Mouse (Mus musculus) kidney, postnatal 14 days (tissue): ENCODE data around the gene Ifit2.
"Not testable (repeated sequence)": the region's sequence is repeated elsewhere in the genome, so short reads cannot be mapped to it uniquely, and the experiment has no call there.

ENCODE experiments used
- DNase-seq: peaks from one replicate; pipeline ENCODE4 v3.0.0; 2022; ENCODE audit warnings: mixed read lengths

Gene Ifit2

DNA sequence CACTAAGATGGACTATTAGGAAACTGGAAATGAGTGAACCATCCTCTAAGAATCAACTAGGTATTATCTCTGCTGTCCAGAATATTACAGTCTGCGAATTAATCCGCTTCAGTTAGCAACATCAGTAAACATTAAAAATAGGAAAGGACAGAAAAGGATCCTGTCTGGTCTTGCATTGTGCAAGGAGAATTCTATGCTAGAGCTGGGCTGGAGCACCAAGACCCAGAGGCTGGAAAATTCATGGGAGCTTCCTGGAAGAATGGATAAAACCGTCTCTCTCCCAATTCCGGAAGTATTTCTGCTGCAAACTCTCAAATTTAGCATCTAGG, 325 bp upstream of the Ifit2 start:
- DNase-seq, result no peak

DNA sequence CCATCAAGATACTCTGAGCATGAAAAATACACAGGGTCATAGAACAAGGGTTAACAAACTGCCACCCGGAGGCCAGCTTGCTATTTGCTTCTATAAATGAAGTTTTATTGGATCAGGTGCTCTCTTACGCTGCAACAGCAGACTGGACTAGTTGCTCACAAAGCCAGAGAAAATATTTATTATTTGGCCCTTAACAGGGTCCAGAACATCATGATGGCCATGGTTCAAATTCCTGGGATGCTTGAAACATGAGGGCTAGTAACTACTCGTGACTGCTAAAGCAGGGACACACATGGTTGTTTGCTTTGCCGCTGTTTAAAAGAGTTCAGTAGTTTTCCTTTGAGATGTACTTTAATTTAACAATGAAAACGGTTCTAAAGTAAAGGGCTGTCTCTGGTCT, 1.5 kb downstream of the Ifit2 start:
- peak; percentile 78 for DNase-seq

DNA sequence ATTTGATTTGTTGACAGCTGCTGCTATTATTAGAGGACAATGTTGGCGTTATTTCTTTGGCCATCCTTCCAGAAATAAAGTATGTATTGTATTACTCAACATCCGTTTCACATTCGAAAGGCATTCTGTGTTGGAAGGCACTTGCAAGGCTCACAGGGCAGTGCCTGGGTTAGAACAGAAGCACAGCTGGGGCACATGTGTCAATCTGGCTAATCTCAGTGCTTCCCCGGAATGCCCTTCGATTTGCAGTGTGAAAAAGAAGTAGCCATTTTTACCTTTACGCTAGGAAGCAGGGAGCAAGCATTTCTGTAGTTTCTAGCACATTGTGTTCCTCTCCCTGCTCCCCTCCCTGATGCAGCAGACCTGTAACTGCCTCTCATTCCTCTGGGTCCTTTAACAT, 2.5 kb downstream of the Ifit2 start:
- DNase-seq, result peak; percentile 31

DNA sequence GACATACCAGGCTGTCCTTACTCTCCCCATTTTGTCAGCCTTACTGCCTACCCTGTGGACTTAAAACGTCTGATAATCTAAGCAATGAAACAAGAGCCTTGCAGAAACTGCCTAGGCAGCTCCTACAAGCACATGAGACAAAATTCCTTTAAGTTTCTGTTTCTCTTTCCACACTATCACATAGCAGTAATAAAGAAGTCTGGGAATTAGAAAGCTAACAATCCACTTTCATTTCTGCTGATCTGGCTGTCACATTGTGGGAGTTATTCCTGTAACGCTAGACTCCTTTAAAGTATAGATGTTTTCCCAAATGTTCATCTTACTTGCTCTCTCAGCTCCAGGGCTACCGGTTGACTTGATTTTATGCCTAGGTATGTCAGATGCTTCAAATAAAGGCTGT, 3.0 kb downstream of the Ifit2 start:
- no peak for DNase-seq

DNA sequence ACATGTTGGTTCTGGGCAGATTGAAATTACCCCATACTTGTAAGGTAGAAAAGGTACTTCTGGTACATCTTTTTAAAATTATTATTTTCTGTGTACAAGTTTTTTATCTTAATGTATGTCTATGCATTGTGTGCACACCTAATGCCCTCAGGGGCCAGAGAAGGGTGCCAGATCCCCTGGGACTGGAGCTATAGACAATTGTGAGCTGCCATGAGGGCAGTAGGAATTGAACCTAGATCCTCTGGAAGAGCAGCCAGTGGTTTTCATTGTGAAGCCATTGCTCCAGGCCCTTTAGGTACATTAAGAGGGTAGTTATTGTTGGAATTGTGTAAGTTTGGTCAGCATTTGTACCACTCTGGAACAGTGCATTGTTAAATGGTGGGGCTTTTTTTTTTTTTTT, 3.6 kb downstream of the Ifit2 start:
- no peak for DNase-seq

DNA sequence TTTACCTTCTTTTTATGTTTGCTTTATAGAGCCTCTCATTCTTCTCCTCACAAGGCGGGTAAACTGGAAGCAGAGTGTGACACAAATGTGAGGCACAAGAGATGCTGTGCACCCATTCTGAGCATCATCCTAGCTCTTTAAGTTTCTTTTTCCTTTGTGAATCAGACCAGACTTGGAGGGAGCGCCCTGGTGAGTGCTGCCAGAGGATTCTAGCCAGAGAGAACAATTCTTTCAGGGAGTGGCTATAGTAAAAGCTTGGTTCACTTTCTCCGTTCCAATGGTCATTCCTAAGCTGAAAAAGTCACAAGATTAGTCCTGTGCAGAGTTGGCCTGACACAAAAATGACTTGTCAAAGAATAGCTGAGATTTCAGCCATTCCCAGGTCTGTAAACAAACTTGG, 6.1 kb downstream of the Ifit2 start:
- peak; percentile 18 for DNase-seq

DNA sequence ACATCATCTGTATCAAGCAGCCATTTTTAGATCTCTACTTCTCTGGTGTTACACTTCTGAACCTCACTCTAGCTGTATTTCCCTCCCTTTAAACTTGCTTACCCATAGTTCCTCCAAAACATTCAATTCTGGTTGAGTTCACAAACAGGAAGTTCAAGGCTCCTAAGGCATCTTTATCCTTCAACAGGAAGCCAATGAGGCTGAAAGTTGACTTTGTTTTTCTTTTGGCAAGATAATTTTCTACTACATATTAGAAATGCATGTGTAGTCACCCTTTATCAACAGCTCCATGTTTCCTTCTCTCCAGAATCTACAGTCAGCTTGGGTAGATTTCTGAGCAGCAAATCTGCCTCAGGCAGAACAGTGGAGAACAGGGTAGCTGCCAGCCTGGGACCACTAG, 12.1 kb downstream of the Ifit2 start:
- no peak for DNase-seq

DNA sequence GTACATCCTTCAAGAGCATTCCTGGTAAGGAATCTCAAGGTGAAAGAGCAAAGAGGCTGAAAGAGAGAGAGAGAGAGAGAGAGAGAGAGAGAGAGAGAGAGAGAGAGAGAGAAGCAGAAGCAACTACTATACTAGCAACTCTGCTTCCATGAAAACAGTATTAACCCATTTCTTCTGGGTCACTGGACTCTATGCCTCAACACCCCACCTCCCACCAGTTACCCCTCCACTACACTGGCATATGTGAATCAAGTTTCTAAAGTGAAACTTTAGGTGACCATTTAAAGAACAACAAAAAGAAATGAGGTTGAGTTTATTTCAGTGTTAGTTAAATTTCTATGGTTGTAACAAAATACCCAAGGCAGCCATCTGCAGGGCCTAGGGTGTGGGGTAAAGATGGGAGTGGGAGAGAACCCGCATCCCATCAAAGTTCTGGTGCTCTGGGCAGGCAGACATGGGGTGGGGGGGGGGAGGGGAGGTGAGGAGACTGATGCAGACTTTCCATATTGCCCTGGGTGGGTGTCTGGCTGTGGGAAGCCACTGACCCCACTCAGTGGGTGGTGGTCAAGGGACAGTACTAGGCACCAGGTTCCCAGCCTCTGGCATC, 15.8 kb downstream of the Ifit2 start:
- DNase-seq, result no peak

DNA sequence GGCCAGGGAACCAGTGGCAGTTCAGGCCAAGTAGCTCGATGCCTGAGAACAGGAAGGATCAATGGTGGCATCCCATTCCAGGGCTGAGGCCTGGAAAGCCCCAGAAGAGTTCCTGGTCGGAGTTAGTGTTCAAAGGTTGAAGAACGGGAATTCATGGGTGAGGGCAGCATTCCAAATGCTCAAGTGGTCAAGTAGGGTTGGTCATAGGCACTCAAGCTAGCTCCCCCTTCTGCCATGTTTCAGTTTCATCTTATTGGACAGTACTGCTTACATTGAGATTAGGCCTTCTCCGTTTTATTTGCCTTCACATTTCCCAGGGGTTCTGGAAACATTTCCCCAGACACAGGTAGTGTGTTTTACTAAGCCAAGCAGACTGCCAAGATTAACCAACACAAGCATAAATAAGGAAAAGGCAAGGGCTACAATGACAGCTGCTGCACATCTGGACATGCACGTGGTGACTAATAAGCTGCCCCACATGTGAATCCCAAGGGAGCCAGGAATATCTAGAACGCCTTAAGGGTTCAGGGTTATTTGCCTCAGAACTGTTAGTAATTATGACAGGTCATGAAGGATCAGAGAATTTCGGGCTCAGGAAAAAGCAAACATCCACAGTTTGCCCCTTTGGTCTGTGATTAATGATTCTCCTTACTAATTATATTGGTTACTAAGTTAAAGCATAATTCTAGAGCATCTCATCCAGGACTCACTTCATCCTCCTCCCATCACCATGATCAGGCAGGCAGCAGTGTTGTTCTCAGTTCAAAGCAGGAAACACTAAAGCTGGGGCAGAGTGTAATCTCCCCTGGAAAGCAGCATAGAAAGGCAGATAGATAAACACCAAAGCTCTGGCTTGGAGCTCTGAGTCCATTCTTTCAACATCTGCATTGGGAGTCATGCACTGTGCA, 18.7 kb downstream of the Ifit2 start:
- no peak for DNase-seq

DNA sequence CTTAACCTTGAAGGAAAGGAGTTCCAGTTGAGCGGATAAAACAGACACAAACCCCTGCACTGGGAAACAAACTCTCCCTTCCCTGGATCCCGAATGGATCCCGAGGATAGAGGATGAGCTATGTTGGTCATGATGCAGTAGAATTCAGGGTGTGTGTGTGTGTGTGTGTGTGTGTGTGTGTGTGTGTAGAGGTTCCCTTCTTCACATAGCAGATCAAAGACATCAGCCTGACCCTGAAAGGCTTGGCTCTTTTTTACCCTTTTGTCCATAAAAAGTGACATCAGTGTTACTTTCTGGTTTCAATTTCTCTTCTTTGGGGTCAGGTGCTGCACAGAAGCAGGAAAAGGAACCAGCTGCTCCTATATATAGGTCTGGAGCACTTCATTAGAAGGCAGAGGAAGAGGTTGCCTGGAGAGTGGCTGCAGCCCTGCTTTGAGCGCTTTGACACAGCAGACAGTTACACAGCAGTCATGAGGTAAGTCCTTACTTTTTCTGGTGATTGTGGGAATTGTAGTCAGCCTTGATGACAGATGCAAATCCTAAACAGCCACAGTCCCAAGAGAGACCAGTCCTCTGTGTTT, 19.5 kb downstream of the Ifit2 start:
- DNase-seq, result no peak

DNA sequence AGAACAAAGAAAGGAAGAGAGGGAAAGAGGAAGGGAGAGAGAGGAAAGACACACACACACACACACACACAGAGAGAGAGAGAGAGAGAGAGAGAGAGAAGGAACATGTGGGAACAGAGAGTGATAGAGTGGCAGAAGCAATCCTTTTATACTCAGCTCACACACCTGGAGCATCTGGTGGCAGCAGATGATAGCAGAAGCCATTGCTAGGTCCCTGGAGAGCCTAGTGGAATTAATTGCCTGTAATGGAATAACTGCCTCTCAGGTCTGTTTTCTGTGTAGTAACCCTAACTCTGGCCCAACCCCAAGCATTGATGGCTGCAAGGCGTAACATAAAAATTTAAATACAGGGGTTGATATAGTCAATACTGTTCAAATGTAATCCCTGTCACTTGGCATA, 20.6 kb downstream of the Ifit2 start:
- no peak for DNase-seq

DNA sequence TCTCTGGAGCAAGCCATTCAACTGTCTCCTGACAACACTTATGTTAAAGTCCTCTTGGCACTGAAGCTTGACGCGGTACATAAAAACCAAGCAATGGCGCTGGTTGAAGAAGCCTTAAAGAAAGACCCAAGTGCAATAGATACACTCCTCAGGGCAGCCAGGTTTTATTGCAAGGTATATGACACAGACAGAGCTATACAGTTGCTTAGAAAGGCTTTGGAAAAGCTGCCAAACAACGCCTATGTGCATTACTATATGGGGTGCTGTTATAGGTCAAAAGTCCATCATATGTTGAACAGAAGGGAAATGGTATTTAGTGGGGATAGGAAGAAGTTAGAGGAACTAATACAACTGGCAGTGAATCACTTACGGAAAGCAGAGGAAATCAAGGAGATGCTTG, 23.2 kb downstream of the Ifit2 start:
- no peak for DNase-seq

DNA sequence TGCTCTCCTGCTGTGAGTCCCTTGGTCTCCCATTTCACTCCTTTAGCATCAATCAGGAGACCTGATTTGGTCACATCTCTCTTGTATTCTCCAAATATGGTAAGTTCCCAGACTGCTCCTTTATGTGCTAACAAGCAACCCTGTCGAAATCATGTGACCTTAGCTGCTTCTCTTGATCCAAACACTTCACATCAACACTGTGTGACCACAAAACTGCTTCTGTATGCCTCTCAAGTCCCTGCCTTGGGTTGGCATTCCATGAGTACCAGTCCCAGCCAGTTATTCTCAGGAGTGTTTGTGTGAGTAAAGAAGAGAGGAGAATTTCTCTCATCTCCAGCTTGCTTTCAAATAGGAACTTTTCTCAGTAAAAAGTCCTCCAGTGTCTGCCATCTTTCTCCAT, 26.6 kb downstream of the Ifit2 start:
- DNase-seq, result no peak

DNA sequence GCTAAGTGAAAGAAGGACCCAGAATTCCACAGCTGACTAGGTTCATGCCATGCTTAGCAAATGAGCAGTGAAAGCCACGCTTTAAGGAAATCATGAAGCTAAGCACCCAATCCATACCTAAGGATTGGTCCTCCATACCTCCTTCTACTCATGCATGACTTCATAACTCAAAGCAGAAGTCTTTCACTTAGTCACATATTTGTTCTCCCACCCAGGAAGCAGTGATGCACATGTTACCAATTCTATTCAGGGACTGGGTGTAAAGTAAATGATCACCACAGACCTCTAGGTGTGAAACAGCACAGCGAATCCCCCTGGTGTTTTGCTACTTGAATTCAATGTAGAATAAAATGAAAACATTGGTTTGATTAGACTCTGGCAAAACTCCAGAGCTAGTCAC, 32.2 kb downstream of the Ifit2 start:
- DNase-seq, result not testable (repeated sequence)

DNA sequence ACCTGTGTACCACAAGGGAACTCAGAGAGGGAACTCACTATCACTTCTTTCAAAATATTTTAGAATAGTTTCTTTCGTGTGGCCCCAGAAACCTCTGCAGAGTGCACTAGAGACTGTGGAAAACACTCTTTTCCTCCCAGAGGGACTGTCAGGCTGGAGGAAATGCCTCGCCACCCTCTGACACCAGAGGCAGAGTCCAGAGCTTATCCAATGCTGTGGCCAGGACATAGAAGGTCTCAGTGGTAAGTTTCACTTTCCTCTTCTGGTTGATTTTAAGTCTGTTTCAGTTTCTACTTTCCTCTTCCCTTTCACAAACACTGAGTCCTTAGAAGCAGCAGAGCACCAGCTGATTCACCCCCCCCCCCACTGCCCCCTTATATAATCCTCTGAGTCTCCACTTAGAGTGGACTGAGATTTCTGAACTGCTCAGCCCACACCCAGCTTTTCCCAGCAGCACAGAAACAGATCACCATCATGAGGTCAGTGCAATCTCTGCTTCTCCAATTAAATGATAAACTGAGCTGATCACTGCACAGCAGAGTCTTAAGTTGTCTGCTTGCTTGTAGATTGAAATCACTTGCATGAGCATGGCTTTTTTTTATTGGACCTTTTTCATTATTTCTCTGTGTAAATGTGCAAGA, 32.8 kb downstream of the Ifit2 start, which contains the start of gene Ifit3:
Gene Ifit3 (plus strand): TSS at position 406 of the 641 bp plus-strand sequence.
- peak; percentile 60 for DNase-seq

DNA sequence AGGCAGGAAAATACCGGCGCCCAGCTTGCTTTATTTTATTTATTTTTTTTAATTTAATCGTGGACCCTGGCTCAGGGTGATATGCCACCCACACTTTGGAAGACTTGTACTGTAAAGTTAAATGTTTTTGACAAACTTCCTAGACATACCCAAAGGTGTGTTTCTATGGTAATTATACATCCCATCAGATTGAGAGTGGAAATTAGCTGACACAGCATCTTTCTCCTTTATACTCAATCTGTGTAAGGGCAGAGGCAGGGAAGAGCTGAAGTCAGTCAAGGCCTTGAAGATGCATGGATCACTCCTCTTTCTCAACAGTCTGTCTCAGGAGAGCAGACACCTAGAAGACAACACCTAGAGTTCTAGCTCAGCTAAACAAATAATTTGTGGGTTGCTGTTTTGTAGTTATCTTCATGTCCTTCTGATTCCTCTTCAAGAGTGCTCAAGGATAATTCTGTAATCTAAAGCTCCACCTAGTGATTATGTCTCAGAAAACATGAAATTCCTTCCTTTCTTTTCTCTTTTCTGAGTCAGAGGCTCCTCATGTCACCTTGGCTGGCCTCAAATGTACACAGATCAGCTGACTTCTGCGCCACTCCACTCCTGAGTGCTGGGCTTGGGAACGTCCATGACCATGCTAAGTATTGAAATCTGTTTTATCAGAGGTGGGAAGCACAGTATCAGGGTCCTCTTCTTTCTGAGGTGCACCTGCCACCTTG, 35.4 kb downstream of the Ifit2 start:
- not testable (repeated sequence) for DNase-seq

DNA sequence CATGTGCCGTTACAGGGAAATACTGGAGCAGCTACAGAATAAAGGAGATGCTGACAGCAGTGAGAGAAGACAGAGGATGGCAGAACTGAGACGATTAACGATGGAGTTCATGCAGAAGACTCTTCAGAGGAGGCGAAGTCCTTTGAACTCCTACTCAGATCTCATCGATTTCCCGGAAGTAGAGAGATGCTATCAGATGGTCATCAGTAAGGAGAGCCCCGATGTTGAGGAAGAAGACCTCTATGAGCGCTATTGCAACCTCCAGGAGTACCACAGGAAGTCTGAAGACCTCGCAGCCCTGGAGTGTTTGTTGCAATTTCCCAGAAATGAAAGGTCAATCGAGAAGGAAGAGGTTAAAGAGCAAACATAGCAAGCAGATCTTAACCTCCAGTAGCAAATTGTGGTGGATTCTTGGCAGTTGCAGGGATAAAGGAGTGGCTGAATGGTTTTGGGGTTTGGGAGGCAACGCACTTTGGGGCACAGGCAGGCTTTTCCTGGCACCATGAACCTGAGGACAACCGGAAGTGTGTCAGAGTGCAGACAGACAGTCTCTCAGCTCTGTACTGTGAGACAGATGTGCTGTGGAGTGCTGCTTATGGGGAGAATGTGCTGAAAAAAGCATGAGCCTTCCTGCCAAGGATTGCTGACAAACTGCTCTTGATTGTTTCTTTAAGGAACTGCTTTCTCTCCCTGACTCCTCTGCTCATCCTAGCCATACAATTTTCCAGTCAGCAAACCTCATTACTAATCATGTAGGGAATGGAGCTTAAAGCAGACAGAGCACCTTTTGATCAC, 37.6 kb downstream of the Ifit2 start:
- DNase-seq, result not testable (repeated sequence)

DNA sequence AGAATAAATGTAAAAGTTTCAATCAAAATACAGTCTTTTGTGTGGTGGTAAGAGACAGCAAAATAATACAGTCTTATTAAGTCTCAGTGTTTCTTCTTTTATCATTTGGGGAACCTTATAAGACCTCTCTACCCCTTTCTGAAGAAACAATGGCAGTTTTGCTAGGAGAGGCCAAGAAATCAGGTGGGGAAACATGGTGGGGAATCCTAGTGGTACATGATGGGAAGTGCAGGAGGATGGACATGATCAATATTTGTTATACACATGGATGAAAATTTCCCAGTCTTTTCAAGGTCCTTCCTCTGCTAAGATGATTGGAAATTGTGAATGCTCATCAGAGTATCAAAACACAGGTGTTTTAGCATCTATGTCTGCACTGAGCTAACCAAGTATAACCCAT, 38.5 kb downstream of the Ifit2 start:
- no peak for DNase-seq

DNA sequence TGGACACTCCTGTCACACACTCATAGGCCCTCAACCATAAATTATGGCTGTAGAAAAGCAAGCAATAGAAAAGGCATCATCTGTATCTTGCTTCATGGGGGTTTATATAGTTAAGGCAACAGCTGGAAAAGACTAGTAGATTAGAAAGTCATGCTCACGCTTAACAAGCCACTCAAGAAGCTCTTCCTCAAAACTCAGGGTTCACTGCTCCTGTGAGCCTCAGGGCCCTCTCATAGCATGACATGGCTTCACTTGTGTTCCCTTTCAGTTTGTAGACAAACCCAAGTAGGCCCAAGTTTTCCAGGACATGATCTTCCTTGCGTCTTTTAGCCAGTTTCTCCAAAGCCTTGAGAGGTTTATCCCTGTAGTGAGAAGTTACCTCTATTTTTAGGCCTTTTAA, 43.0 kb downstream of the Ifit2 start:
- DNase-seq, result no peak

DNA sequence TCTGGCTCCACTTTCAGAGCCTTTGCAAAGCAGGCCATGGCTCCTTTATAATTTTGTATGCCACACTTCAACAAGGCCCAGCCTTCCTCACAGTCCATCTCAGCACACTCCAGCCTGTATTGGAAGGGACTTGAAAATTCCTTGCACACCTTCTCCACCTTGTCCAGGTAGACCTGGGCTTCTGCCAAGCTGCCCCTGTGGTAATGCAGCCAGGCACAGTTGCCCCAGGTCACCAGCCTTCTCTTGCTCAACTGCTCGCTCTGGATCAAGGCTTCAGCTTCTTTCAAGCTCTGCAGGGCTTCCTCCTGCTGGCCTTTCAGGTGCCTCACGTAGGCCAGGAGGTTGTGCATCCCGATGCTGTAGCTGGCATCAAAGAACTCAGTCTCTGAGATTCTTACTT, 44.0 kb downstream of the Ifit2 start:
- DNase-seq, result not testable (repeated sequence)

DNA sequence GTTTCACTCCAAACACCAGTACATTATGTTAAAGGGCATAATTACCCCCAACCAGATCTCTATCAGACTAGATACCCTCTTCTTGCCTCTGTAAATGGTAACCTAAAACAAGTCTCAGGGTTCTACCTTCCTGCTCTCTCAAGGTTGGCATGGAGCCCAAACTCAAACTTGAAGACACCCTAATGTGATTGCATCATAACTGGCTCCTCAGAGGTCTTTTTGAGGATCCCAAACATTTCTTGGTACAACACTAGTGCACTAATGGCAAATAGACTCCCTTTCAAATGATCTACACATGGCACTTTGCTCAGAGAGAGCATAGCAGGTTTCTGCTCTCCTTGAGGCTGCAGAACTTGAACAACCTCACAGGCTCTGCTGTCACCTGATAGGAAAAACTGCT, 46.3 kb downstream of the Ifit2 start:
- DNase-seq, result no peak

DNA sequence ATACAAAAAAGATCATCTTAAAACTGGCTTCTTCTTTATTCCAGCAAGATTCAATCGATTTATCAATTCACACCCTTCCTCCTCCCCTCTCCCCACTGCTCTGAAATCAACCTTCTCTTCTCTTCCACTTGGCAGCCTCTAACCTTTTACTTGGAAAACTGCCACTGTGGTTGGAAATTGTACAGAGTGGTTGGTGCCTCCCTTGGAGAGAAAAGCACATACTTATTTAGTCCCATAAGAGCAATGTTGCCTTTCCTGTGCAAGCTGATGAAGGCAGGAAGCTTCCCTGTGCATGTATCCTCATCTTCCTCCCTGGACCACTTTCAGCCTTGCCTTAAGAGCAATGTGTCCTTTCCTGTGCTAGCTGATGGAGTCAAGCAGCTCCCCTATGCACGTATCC, 47.8 kb downstream of the Ifit2 start:
- DNase-seq, result peak; percentile 70
